ENCODE assay signal across 17 mouse cellular contexts in genomic region chr1:171265971-171266744, GRCm38 (mm10). TPM values are rescaled to one million over a fixed set of nuclear protein-coding genes. Genes with fewer than 3 reads are reported as not detected.
A peak's percentile ranks its signal among the peaks of the same experiment; 100 is the strongest.
DNase-seq lines count a peak whose midpoint lies in the region; ATAC-seq and TF ChIP-seq lines count a peak whose summit lies in the region.
"Had no signal": no experiment of that assay in that cellular context is flagged by ENCODE, and none has a peak within 500 bp of the region (broad histone marks: within the 10 kb centered on the region; RNA-seq: fewer than 3 reads in every experiment).

No protein-coding gene starts in this region.

- H3K27me3 ChIP-seq in heart, embryonic 13.5 days (replicated peaks), result no peaks in the 10 kb centered on the region
- no peaks in the 10 kb centered on the region for H3K27me3 ChIP-seq in liver, embryonic 11.5 days (replicated peaks; ENCODE audit: control insufficient read depth, insufficient read depth, low read length)
- no peaks in the 10 kb centered on the region for H3K27me3 ChIP-seq in MEL (ENCODE audit: control insufficient read depth in 1 of 2, insufficient read depth in 2 of 2, low read length in 2 of 2)
- no peaks in the 10 kb centered on the region for H3K27me3 ChIP-seq in hindbrain, embryonic 16.5 days (replicated peaks; ENCODE audit: control insufficient read depth, insufficient read depth, low read length)
- H3K27me3 ChIP-seq: embryonic facial prominence, embryonic 12.5 days; forebrain, embryonic 15.5 days had no signal

- intact Hi-C loops in heart, postnatal 14 days (cut with DNase I), result no loop called here

- peak; percentile 66 to 69; a peak in 3 of 4 replicates for TF ChIP-seq EP300 in MEL (IDR thresholded peaks at IDR 0.05; ENCODE audit: low read depth in 1 of 2, low read length in 2 of 2)

- peaks cover 27% of the 10 kb centered on the region for H3K4me1 ChIP-seq in heart, embryonic 13.5 days
- H3K4me1 ChIP-seq in liver, embryonic 11.5 days (replicated peaks; ENCODE audit: control insufficient read depth, insufficient read depth, low read length), result peaks cover 10% of the 10 kb centered on the region
- peaks cover 9 to 24% of the 10 kb centered on the region in 2 experiments for H3K4me1 ChIP-seq in MEL (ENCODE audit: control insufficient read depth in 1 of 2, insufficient read depth in 2 of 2, low read length in 2 of 2)
- H3K4me1 ChIP-seq in hindbrain, embryonic 16.5 days (ENCODE audit: control insufficient read depth, insufficient read depth, low read depth, low read length), result peaks cover 16% of the 10 kb centered on the region

- H3K27ac ChIP-seq in heart, embryonic 13.5 days (replicated peaks), result peak overlapping the region; percentile 17; the same call in 1 of the 2 replicates
- no peak overlapping the region for H3K27ac ChIP-seq in liver, embryonic 11.5 days (ENCODE audit: low read depth, low read length)
- no peak overlapping the region for H3K27ac ChIP-seq in MEL (ENCODE audit: control insufficient read depth, low read depth, low read length)
- no peak overlapping the region for H3K27ac ChIP-seq in hindbrain, embryonic 16.5 days (ENCODE audit: low read depth, low read length)
- H3K27ac ChIP-seq: embryonic facial prominence, embryonic 12.5 days; forebrain, embryonic 15.5 days; hindbrain, embryonic 10.5 days; hindbrain, embryonic 14.5 days had no signal

- 42% methylated on average over 4 of the region's 4 CpGs for WGBS in heart, embryonic 13.5 days
- WGBS in liver, embryonic 11.5 days, result 47% methylated on average over 4 of the region's 4 CpGs
- 75% methylated on average over 4 of the region's 4 CpGs for WGBS in hindbrain, embryonic 16.5 days

- no peak for ATAC-seq in heart, embryonic 13.5 days (ENCODE audit: extremely low read depth, insufficient number of reproducible peaks, low FRiP score, low TSS enrichment)
- ATAC-seq in liver, embryonic 11.5 days (replicated peaks; ENCODE audit: low FRiP score), result no peak
- ATAC-seq in hindbrain, embryonic 16.5 days, result no peak
- ATAC-seq: forebrain, embryonic 15.5 days; intestine, embryonic 16.5 days had no signal

- no peaks in the 10 kb centered on the region; the same call in 1 of the 2 replicates for H3K79me2 ChIP-seq in MEL (ENCODE audit: control insufficient read depth, insufficient read depth, low read length, poor library complexity)

- TF ChIP-seq POLR2A in MEL (IDR thresholded peaks at IDR 0.05; ENCODE audit: control insufficient read depth in 1 of 2, insufficient read depth in 1 of 2, low read depth in 1 of 2, low read length in 2 of 2, poor library complexity in 1 of 2), result no peak

- no peak overlapping the region for H3K4me2 ChIP-seq in heart, embryonic 13.5 days
- peak overlapping the region; percentile 6; the same call in 1 of the 2 replicates for H3K4me2 ChIP-seq in liver, embryonic 11.5 days
- no peak overlapping the region for H3K4me2 ChIP-seq in hindbrain, embryonic 16.5 days (ENCODE audit: low read length)
- H3K4me2 ChIP-seq: embryonic facial prominence, embryonic 12.5 days; forebrain, embryonic 15.5 days; hindbrain, embryonic 14.5 days had no signal

- DNase-seq in heart, postnatal 14 days, result no peak
- no peak for DNase-seq in liver, embryonic 11.5 days (ENCODE audit: low spot score)
- DNase-seq in liver (no peak), MEL (ENCODE audit: low read depth, low spot score) (no peak)
- no peak for DNase-seq in gastrocnemius, adult 8-10 months (ENCODE audit: low spot score in 2 of 2)
- DNase-seq: adrenal gland, adult 2 months; adrenal gland, postnatal 36 days; cerebellum, adult 11 months; cerebellum, adult 9-10 months; cerebellum, postnatal 25 days had no signal

- TF ChIP-seq RAD21 in MEL (IDR thresholded peaks at IDR 0.05; ENCODE audit: low read depth, low read length), result no peak

- no peaks in the 10 kb centered on the region for H3K36me3 ChIP-seq in heart, embryonic 13.5 days
- no peaks in the 10 kb centered on the region for H3K36me3 ChIP-seq in liver, embryonic 11.5 days (ENCODE audit: control insufficient read depth, insufficient read depth, low read length)
- H3K36me3 ChIP-seq in MEL (ENCODE audit: control insufficient read depth in 1 of 2, insufficient read depth in 2 of 2, low read length in 2 of 2), result peaks cover 0 to 18% of the 10 kb centered on the region in 2 experiments; a peak in 2 of 4 replicates
- no peaks in the 10 kb centered on the region for H3K36me3 ChIP-seq in hindbrain, embryonic 16.5 days (ENCODE audit: control insufficient read depth, insufficient read depth, low read length)
- H3K36me3 ChIP-seq: embryonic facial prominence, embryonic 12.5 days; forebrain, embryonic 15.5 days; hindbrain, embryonic 10.5 days had no signal

- H3K4me3 ChIP-seq in heart, embryonic 13.5 days, result no peak overlapping the region
- no peak overlapping the region for H3K4me3 ChIP-seq in liver, embryonic 11.5 days (ENCODE audit: low read depth, low read length)
- H3K4me3 ChIP-seq in MEL (ENCODE audit: control insufficient read depth in 1 of 2, insufficient read depth in 1 of 2, low read depth in 2 of 2, low read length in 2 of 2), result peak overlapping the region in 1 of 2 experiments; percentile 29; a peak in 3 of 4 replicates
- no peak overlapping the region for H3K4me3 ChIP-seq in hindbrain, embryonic 16.5 days (ENCODE audit: low read length)
- H3K4me3 ChIP-seq: embryonic facial prominence, embryonic 12.5 days; forebrain, embryonic 15.5 days; hindbrain, embryonic 10.5 days had no signal

- no peaks in the 10 kb centered on the region for H3K9me3 ChIP-seq in heart, embryonic 13.5 days
- H3K9me3 ChIP-seq in liver, embryonic 11.5 days (ENCODE audit: control insufficient read depth, low read length), result no peaks in the 10 kb centered on the region
- no peaks in the 10 kb centered on the region for H3K9me3 ChIP-seq in MEL (replicated peaks; ENCODE audit: insufficient read depth, low read length)
- no peaks in the 10 kb centered on the region for H3K9me3 ChIP-seq in hindbrain, embryonic 16.5 days (ENCODE audit: control insufficient read depth, low read length)
- H3K9me3 ChIP-seq: embryonic facial prominence, embryonic 12.5 days; forebrain, embryonic 15.5 days; hindbrain, embryonic 10.5 days had no signal

- no peak for TF ChIP-seq CTCF in MEL (IDR thresholded peaks at IDR 0.05 in 2 of 3, conservative IDR thresholded peaks at IDR 0.05 in 1 of 3; ENCODE audit: control insufficient read depth in 1 of 3, insufficient read depth in 1 of 3, low read depth in 2 of 3, low read length in 3 of 3, poor library complexity in 1 of 3, severe bottlenecking in 1 of 3)

- H3K9ac ChIP-seq in heart, embryonic 13.5 days, result no peak overlapping the region; the same call in 1 of the 2 replicates
- H3K9ac ChIP-seq in liver, embryonic 11.5 days (ENCODE audit: low read depth, low read length), result no peak overlapping the region
- H3K9ac ChIP-seq in MEL (ENCODE audit: control insufficient read depth, low read depth, low read length, poor library complexity, severe bottlenecking), result no peak overlapping the region
- H3K9ac ChIP-seq in hindbrain, embryonic 16.5 days (ENCODE audit: low read depth, low read length), result no peak overlapping the region
- H3K9ac ChIP-seq: embryonic facial prominence, embryonic 12.5 days; forebrain, embryonic 15.5 days; hindbrain, embryonic 14.5 days had no signal

RNA-seq across cellular contexts. Expression of gene B4galt3, which starts 4.0 kb away (rescaled TPM):
- polyA plus RNA-seq in heart, embryonic 13.5 days (2015; fragmentation: Nextera tagmentation; extraction: Ambion mirVana), result 54.6 and 55.1 TPM in 2 replicates
- 10 to 100 TPM; 19.5 to 25.7 TPM for total RNA-seq in heart, postnatal 14 days (2021)
- polyA plus RNA-seq in liver, embryonic 11.5 days (2014; fragmentation: Nextera tagmentation; extraction: Ambion mirVana), result 49.0 and 50.6 TPM in 2 replicates
- 16.5 and 16.8 TPM in 2 replicates for total RNA-seq in MEL (2012; rRNA removed)
- polyA plus RNA-seq in MEL (2012; ENCODE audit: insufficient read depth in 1 of 2, insufficient read length in 2 of 2, low read depth in 1 of 2, low replicate concordance in 2 of 2, missing spikeins in 1 of 2), result 10 to 100 TPM in 1 of 2 experiments, not detected in 1; 33.1 TPM
- 10 to 100 TPM in 2 of 4 experiments, 1 to 10 TPM in 2; 8.7 to 14.1 (median 10.9) TPM for total RNA-seq in gastrocnemius, adult 8-10 months (2022)
- 101 and 106 TPM in 2 replicates for polyA plus RNA-seq in hindbrain, embryonic 16.5 days (2015; fragmentation: Nextera tagmentation; extraction: Ambion mirVana)

RNA-seq across cellular contexts. Expression of gene Ppox, which starts 14.8 kb away (rescaled TPM):
- polyA plus RNA-seq in heart, embryonic 13.5 days (2015; fragmentation: Nextera tagmentation; extraction: Ambion mirVana), result 36.1 and 42.1 TPM in 2 replicates
- 10 to 100 TPM; 16.4 to 21.3 TPM for total RNA-seq in heart, postnatal 14 days (2021)
- polyA plus RNA-seq in liver, embryonic 11.5 days (2014; fragmentation: Nextera tagmentation; extraction: Ambion mirVana), result 131 and 133 TPM in 2 replicates
- 21.5 and 27.0 TPM in 2 replicates for total RNA-seq in MEL (2012; rRNA removed)
- polyA plus RNA-seq in MEL (2012; ENCODE audit: insufficient read depth in 1 of 2, insufficient read length in 2 of 2, low read depth in 1 of 2, low replicate concordance in 2 of 2, missing spikeins in 1 of 2), result 10 to 100 TPM in 1 of 2 experiments, not detected in 1; 63.6 TPM
- total RNA-seq in gastrocnemius, adult 8-10 months (2022), result 10 to 100 TPM in 2 of 4 experiments, 1 to 10 TPM in 2; 7.3 to 10.7 (median 9.0) TPM
- polyA plus RNA-seq in hindbrain, embryonic 16.5 days (2015; fragmentation: Nextera tagmentation; extraction: Ambion mirVana), result 42.7 and 47.9 TPM in 2 replicates

RNA-seq across cellular contexts. Expression of gene Ndufs2, which starts 15.0 kb away (rescaled TPM):
- polyA plus RNA-seq in heart, embryonic 13.5 days (2015; fragmentation: Nextera tagmentation; extraction: Ambion mirVana), result 424 and 495 TPM in 2 replicates
- 1,000 to 10,000 TPM; 1,236 to 1,272 TPM for total RNA-seq in heart, postnatal 14 days (2021)
- polyA plus RNA-seq in liver, embryonic 11.5 days (2014; fragmentation: Nextera tagmentation; extraction: Ambion mirVana), result 256 and 262 TPM in 2 replicates
- 164 and 169 TPM in 2 replicates for total RNA-seq in MEL (2012; rRNA removed)
- 100 to 1,000 TPM; 292 to 415 TPM for polyA plus RNA-seq in MEL (2012; ENCODE audit: insufficient read depth in 1 of 2, insufficient read length in 2 of 2, low read depth in 1 of 2, low replicate concordance in 2 of 2, missing spikeins in 1 of 2)
- total RNA-seq in gastrocnemius, adult 8-10 months (2022), result 100 to 1,000 TPM; 830 to 997 (median 868) TPM
- 262 and 280 TPM in 2 replicates for polyA plus RNA-seq in hindbrain, embryonic 16.5 days (2015; fragmentation: Nextera tagmentation; extraction: Ambion mirVana)

RNA-seq across cellular contexts. Expression of gene Adamts4, which starts 15.9 kb away (rescaled TPM):
- polyA plus RNA-seq in heart, embryonic 13.5 days (2015; fragmentation: Nextera tagmentation; extraction: Ambion mirVana), result 3.5 and 3.6 TPM in 2 replicates
- total RNA-seq in heart, postnatal 14 days (2021), result 1 to 10 TPM; 2.9 to 3.6 TPM
- polyA plus RNA-seq in liver, embryonic 11.5 days (2014; fragmentation: Nextera tagmentation; extraction: Ambion mirVana), result 1.6 and 2.0 TPM in 2 replicates
- total RNA-seq in MEL (2012; rRNA removed), result not detected in 2 replicates
- under 1 TPM in 1 of 2 experiments, not detected in 1; 0.03 TPM for polyA plus RNA-seq in MEL (2012; ENCODE audit: insufficient read depth in 1 of 2, insufficient read length in 2 of 2, low read depth in 1 of 2, low replicate concordance in 2 of 2, missing spikeins in 1 of 2)
- total RNA-seq in gastrocnemius, adult 8-10 months (2022), result under 1 TPM in 2 of 4 experiments, not detected in 2; 0.09 to 0.36 TPM
- 6.0 and 6.6 TPM in 2 replicates for polyA plus RNA-seq in hindbrain, embryonic 16.5 days (2015; fragmentation: Nextera tagmentation; extraction: Ambion mirVana)

RNA-seq across cellular contexts. Expression of gene Usp21, which starts 21.6 kb away (rescaled TPM):
- polyA plus RNA-seq in heart, embryonic 13.5 days (2015; fragmentation: Nextera tagmentation; extraction: Ambion mirVana), result 48.4 and 52.2 TPM in 2 replicates
- total RNA-seq in heart, postnatal 14 days (2021), result 10 to 100 TPM; 20.0 to 22.4 TPM
- polyA plus RNA-seq in liver, embryonic 11.5 days (2014; fragmentation: Nextera tagmentation; extraction: Ambion mirVana), result 51.0 and 53.1 TPM in 2 replicates
- 10.0 and 11.3 TPM in 2 replicates for total RNA-seq in MEL (2012; rRNA removed)
- polyA plus RNA-seq in MEL (2012; ENCODE audit: insufficient read depth in 1 of 2, insufficient read length in 2 of 2, low read depth in 1 of 2, low replicate concordance in 2 of 2, missing spikeins in 1 of 2), result 10 to 100 TPM in 1 of 2 experiments, not detected in 1; 66.4 TPM
- total RNA-seq in gastrocnemius, adult 8-10 months (2022), result 10 to 100 TPM; 15.3 to 19.3 (median 16.2) TPM
- polyA plus RNA-seq in hindbrain, embryonic 16.5 days (2015; fragmentation: Nextera tagmentation; extraction: Ambion mirVana), result 92.3 and 101 TPM in 2 replicates
